Comparison of ENCODE assay signal across 25 mouse cellular contexts in the genomic region with DNA sequence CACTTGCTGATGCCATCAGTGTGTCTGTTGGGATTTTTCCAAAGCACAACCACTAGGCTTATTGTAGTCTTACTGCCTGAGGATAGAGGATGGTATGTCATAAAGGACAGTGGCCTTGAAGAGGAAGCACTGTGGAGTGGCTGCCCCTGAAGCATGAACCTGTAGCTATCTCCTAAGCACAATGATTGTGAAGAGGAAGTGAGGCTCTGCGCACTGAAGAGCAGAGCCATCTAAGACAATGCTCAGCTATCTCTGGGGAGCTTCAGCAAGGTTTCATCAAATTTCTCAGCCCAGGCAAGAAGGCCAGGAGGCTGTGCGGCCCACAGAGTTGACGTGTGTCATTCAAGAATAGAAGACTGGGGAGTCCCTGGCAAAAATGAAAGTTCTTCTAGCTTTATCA.
DNase-seq lines count a peak whose midpoint lies in the region; ATAC-seq and TF ChIP-seq lines count a peak whose summit lies in the region.
"Had no signal": no experiment of that assay in that cellular context is flagged by ENCODE, and none has a peak within 500 bp of the region (broad histone marks: within the 10 kb centered on the region; RNA-seq: fewer than 3 reads in every experiment).

No protein-coding gene starts in this region.

- no peak for TF ChIP-seq CTCF in MEL (IDR thresholded peaks at IDR 0.05 in 2 of 3, conservative IDR thresholded peaks at IDR 0.05 in 1 of 3; ENCODE audit: control insufficient read depth in 1 of 3, insufficient read depth in 1 of 3, low read depth in 2 of 3, low read length in 3 of 3, poor library complexity in 1 of 3, severe bottlenecking in 1 of 3)

- peak; percentile 12 for DNase-seq in lung, postnatal 25 days (ENCODE audit: low spot score)
- no peak for DNase-seq in lung, postnatal 4 days
- DNase-seq in MEL (ENCODE audit: low read depth, low spot score): peak; percentile 87
- peak; percentile 89 for DNase-seq in splenic B cell, adult 2 months (ENCODE audit: low read depth, low spot score)
- no peak for DNase-seq in thymus, postnatal 4 days
- no peak for DNase-seq in frontal cortex, postnatal 14 days (ENCODE audit: low spot score in 2 of 2)
- DNase-seq: adrenal gland, adult 2 months; cerebellum, adult 11 months; cerebellum, adult 9-11 months; gastrocnemius, postnatal 14 days; heart, adult 2 months; heart, postnatal 36 days; kidney, adult 8-10 months; kidney, postnatal 14 days; lung, embryonic 14.5 days; right cerebral cortex, postnatal 14 days; thymus, adult 18-20 months; thymus, postnatal 36 days had no signal

- peaks cover 0 to 2% of the 10 kb centered on the region in 2 experiments; a peak in 3 of 4 replicates for H3K27me3 ChIP-seq in MEL (ENCODE audit: control insufficient read depth in 1 of 2, insufficient read depth in 2 of 2, low read length in 2 of 2)
- H3K27me3 ChIP-seq in splenic B cell, adult 2 months (ENCODE audit: control insufficient read depth, insufficient read depth, low read length, poor library complexity, severe bottlenecking): no peaks in the 10 kb centered on the region
- H3K27me3 ChIP-seq: forebrain, embryonic 15.5 days; intestine, embryonic 15.5 days had no signal

- TF ChIP-seq POLR2A in MEL (IDR thresholded peaks at IDR 0.05; ENCODE audit: control insufficient read depth in 1 of 2, insufficient read depth in 1 of 2, low read depth in 1 of 2, low read length in 2 of 2, poor library complexity in 1 of 2): no peak

- peaks cover 0 to 5% of the 10 kb centered on the region in 2 experiments; a peak in 2 of 4 replicates for H3K36me3 ChIP-seq in MEL (ENCODE audit: control insufficient read depth in 1 of 2, insufficient read depth in 2 of 2, low read length in 2 of 2)
- H3K36me3 ChIP-seq in splenic B cell, adult 2 months (ENCODE audit: control insufficient read depth, insufficient read depth, low read length, poor library complexity, severe bottlenecking): no peaks in the 10 kb centered on the region
- H3K36me3 ChIP-seq: embryonic facial prominence, embryonic 10.5 days; forebrain, embryonic 15.5 days; midbrain, embryonic 12.5 days had no signal

- no peak overlapping the region for H3K27ac ChIP-seq in MEL (ENCODE audit: control insufficient read depth, low read depth, low read length)
- H3K27ac ChIP-seq: embryonic facial prominence, embryonic 10.5 days; forebrain, embryonic 15.5 days; heart, adult 2 months; hindbrain, embryonic 14.5 days; intestine, embryonic 15.5 days; macrophage; midbrain, embryonic 12.5 days had no signal

- H3K4me3 ChIP-seq in MEL (ENCODE audit: control insufficient read depth in 1 of 2, insufficient read depth in 1 of 2, low read depth in 2 of 2, low read length in 2 of 2): no peak overlapping the region
- H3K4me3 ChIP-seq: embryonic facial prominence, embryonic 10.5 days; forebrain, embryonic 15.5 days; heart, adult 2 months; intestine, embryonic 15.5 days; midbrain, embryonic 12.5 days had no signal

- peaks cover 0 to 9% of the 10 kb centered on the region in 2 experiments; a peak in 2 of 4 replicates for H3K4me1 ChIP-seq in MEL (ENCODE audit: control insufficient read depth in 1 of 2, insufficient read depth in 2 of 2, low read length in 2 of 2)
- H3K4me1 ChIP-seq: forebrain, embryonic 15.5 days; intestine, embryonic 15.5 days; midbrain, embryonic 12.5 days had no signal

- no peak; the same call in 1 of the 2 replicates for TF ChIP-seq RAD21 in MEL (IDR thresholded peaks at IDR 0.05; ENCODE audit: low read depth, low read length)

- H3K9ac ChIP-seq in MEL (ENCODE audit: control insufficient read depth, low read depth, low read length, poor library complexity, severe bottlenecking): no peak overlapping the region
- H3K9ac ChIP-seq: forebrain, embryonic 15.5 days; hindbrain, embryonic 14.5 days; intestine, embryonic 15.5 days; lung, embryonic 14.5 days; midbrain, embryonic 12.5 days had no signal

- no peaks in the 10 kb centered on the region for H3K9me3 ChIP-seq in MEL (replicated peaks; ENCODE audit: insufficient read depth, low read length)
- H3K9me3 ChIP-seq: embryonic facial prominence, embryonic 10.5 days; forebrain, embryonic 15.5 days; intestine, embryonic 15.5 days; midbrain, embryonic 12.5 days had no signal

- H3K79me2 ChIP-seq in MEL (ENCODE audit: control insufficient read depth, insufficient read depth, low read length, poor library complexity): no peaks in the 10 kb centered on the region

- ATAC-seq in monocyte, adult 5-6 weeks (replicated peaks; ENCODE audit: insufficient number of reproducible peaks, low FRiP score, low TSS enrichment, poor library complexity, severe bottlenecking): 0 out of 2 replicates have a peak, but pooled peaks have one; percentile 20
- ATAC-seq: forebrain, embryonic 15.5 days; intestine, embryonic 15.5 days had no signal

- TF ChIP-seq EP300 in MEL (IDR thresholded peaks at IDR 0.05; ENCODE audit: low read depth in 1 of 2, low read length in 2 of 2): peak in 1 of 2 experiments; percentile 46; a peak in 1 of 4 replicates

TF ChIP-seq in MEL, 35 proteins besides CTCF, POLR2A, EP300 and RAD21:
- TF ChIP-seq GABPA (IDR thresholded peaks at IDR 0.05; ENCODE audit: low read depth, low read length) (no peak), SMC3 (IDR thresholded peaks at IDR 0.05; ENCODE audit: low read depth, low read length) (peak; percentile 43), GATA1 (IDR thresholded peaks at IDR 0.05; ENCODE audit: low read depth, low read length) (peak; percentile 24; the same call in 1 of the 2 replicates)

Comparison
In these comparisons a context has a peak if more than half of its experiments do, and no peak if none do; other contexts are left out.
1. DNase-seq: peak in lung, postnatal 25 days (single experiment), MEL (single experiment) and splenic B cell, adult 2 months (single experiment); none in lung, postnatal 4 days (0 of 2), thymus, postnatal 4 days (single experiment) and frontal cortex, postnatal 14 days (0 of 2).